Mouse (Mus musculus): ENCODE measurements at regions not wholly inside any gene's neighbourhood (a gene's known extent, or its start where the extent isn't known, plus 50 kb on each side); places are given as distances from the start of the nearest gene placed in this dataset.

- DNase-seq (ENCODE audit: extremely low read depth, low read depth, low spot score), result no peak
Measured at GRCm38 (mm10) chr13:28898900-28899299, 54.6 kb downstream of the Sox4 start.

GRCm38 (mm10) chr13:28892896-28893295 is 60.6 kb downstream of the Sox4 start:
- DNase-seq (ENCODE audit: extremely low read depth, low read depth, low spot score), result no peak

- no peak for DNase-seq (ENCODE audit: extremely low read depth, low read depth, low spot score)
Measured at GRCm38 (mm10) chr13:28887098-28887497, 66.4 kb downstream of the Sox4 start.

- DNase-seq (ENCODE audit: extremely low read depth, low read depth, low spot score), result no peak
Measured at GRCm38 (mm10) chr13:28886691-28887090, 66.8 kb downstream of the Sox4 start.

GRCm38 (mm10) chr13:28885083-28886037 is 68.2 kb downstream of the Sox4 start:
- no peak for DNase-seq (ENCODE audit: extremely low read depth, low read depth, low spot score)

GRCm38 (mm10) chr13:28884191-28884820 is 69.2 kb downstream of the Sox4 start:
- DNase-seq (ENCODE audit: extremely low read depth, low read depth, low spot score), result no peak

- DNase-seq (ENCODE audit: extremely low read depth, low read depth, low spot score), result no peak
Measured at GRCm38 (mm10) chr13:28883398-28883797, 70.1 kb downstream of the Sox4 start.

- DNase-seq (ENCODE audit: extremely low read depth, low read depth, low spot score), result no peak
Measured at GRCm38 (mm10) chr13:28880888-28881287, 72.6 kb downstream of the Sox4 start.

- DNase-seq (ENCODE audit: extremely low read depth, low read depth, low spot score), result no peak
Measured at GRCm38 (mm10) chr13:28878692-28879091, 74.8 kb downstream of the Sox4 start.

- DNase-seq (ENCODE audit: extremely low read depth, low read depth, low spot score), result no peak
Measured at GRCm38 (mm10) chr13:28876771-28877170, 76.7 kb downstream of the Sox4 start.

- DNase-seq (ENCODE audit: extremely low read depth, low read depth, low spot score), result no peak
Measured at GRCm38 (mm10) chr13:28870681-28871080, 82.8 kb downstream of the Sox4 start.

GRCm38 (mm10) chr13:28867210-28867609 is 86.3 kb downstream of the Sox4 start:
- peak; percentile 61 for DNase-seq (ENCODE audit: extremely low read depth, low read depth, low spot score)

GRCm38 (mm10) chr13:28866686-28867085 is 86.8 kb downstream of the Sox4 start:
- no peak for DNase-seq (ENCODE audit: extremely low read depth, low read depth, low spot score)

GRCm38 (mm10) chr13:28860601-28861000 is 92.9 kb downstream of the Sox4 start:
- DNase-seq (ENCODE audit: extremely low read depth, low read depth, low spot score), result no peak

- DNase-seq (ENCODE audit: extremely low read depth, low read depth, low spot score), result no peak
Measured at GRCm38 (mm10) chr13:28859829-28860427, 93.6 kb downstream of the Sox4 start.

- no peak for DNase-seq (ENCODE audit: extremely low read depth, low read depth, low spot score)
Measured at GRCm38 (mm10) chr13:28858001-28858400, 95.5 kb downstream of the Sox4 start.

GRCm38 (mm10) chr13:28857201-28857600 is 96.3 kb downstream of the Sox4 start:
- no peak for DNase-seq (ENCODE audit: extremely low read depth, low read depth, low spot score)

GRCm38 (mm10) chr13:28856472-28856871 is 97.0 kb downstream of the Sox4 start:
- no peak for DNase-seq (ENCODE audit: extremely low read depth, low read depth, low spot score)

GRCm38 (mm10) chr13:28854247-28854646 is 99.3 kb downstream of the Sox4 start:
- no peak for DNase-seq (ENCODE audit: extremely low read depth, low read depth, low spot score)

- no peak for DNase-seq (ENCODE audit: extremely low read depth, low read depth, low spot score)
Measured at GRCm38 (mm10) chr13:28848305-28848704, 105.2 kb downstream of the Sox4 start.

GRCm38 (mm10) chr13:28847478-28847877 is 106.0 kb downstream of the Sox4 start:
- DNase-seq (ENCODE audit: extremely low read depth, low read depth, low spot score), result no peak

- DNase-seq (ENCODE audit: extremely low read depth, low read depth, low spot score), result no peak
Measured at GRCm38 (mm10) chr13:28844495-28844894, 109.0 kb downstream of the Sox4 start.

All from fat pad, adult 2 months (tissue).